Mouse (Mus musculus): ENCODE data around the gene Gm17617. TPM values are rescaled to one million over a fixed set of nuclear protein-coding genes. Genes with fewer than 3 reads are reported as not detected.

Gm17617 gene
- polyA plus RNA-seq, 1 experiment from 2014 or later = not detected

DNA sequence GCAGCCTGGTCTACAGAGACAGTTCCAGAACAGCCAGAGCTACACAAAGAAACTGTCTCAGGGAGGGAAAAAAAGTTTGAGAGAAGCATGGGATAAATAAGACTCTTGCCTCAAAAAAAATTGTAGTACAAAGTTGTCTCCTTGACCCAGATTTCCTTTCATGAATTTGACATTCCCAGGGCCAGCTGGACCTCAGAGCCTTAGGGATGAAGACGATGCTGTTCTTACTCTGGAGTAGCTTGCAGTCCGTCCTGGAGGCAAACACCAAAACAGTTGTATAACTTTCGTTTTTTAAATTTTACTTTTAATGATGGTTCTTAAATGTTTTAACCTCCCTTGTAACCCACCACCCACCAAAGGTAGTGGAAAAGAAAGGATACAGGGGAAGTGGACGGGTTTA lies 26.2 kb downstream of the Gm17617 start:
- no peaks in the 10 kb centered on the region for H3K27me3 ChIP-seq (ENCODE audit: control insufficient read depth, insufficient read depth, low read length)
- peaks cover 2% of the 10 kb centered on the region; the same call in 1 of the 2 replicates for H3K36me3 ChIP-seq (ENCODE audit: control insufficient read depth, insufficient read depth, low read length)
- no peak overlapping the region for H3K27ac ChIP-seq (replicated peaks; ENCODE audit: low read depth, low read length)
- 93% methylated on average over 4 of the region's 4 CpGs for WGBS
- ATAC-seq (ENCODE audit: insufficient number of reproducible peaks, low FRiP score, low TSS enrichment, low read depth) (no peak), DNase-seq (ENCODE audit: low spot score) (no peak)
- no peak overlapping the region for H3K4me3 ChIP-seq (ENCODE audit: low read depth, low read length)
- H3K9ac ChIP-seq (ENCODE audit: low read length) = no peak overlapping the region
- peaks cover 6% of the 10 kb centered on the region; the same call in 1 of the 2 replicates for H3K4me1 ChIP-seq (ENCODE audit: control insufficient read depth, insufficient read depth, low read length)
- no peaks in the 10 kb centered on the region for H3K9me3 ChIP-seq (ENCODE audit: control insufficient read depth, low read length)
- H3K4me2 ChIP-seq (ENCODE audit: low read depth, severe bottlenecking) = no peak overlapping the region

DNA sequence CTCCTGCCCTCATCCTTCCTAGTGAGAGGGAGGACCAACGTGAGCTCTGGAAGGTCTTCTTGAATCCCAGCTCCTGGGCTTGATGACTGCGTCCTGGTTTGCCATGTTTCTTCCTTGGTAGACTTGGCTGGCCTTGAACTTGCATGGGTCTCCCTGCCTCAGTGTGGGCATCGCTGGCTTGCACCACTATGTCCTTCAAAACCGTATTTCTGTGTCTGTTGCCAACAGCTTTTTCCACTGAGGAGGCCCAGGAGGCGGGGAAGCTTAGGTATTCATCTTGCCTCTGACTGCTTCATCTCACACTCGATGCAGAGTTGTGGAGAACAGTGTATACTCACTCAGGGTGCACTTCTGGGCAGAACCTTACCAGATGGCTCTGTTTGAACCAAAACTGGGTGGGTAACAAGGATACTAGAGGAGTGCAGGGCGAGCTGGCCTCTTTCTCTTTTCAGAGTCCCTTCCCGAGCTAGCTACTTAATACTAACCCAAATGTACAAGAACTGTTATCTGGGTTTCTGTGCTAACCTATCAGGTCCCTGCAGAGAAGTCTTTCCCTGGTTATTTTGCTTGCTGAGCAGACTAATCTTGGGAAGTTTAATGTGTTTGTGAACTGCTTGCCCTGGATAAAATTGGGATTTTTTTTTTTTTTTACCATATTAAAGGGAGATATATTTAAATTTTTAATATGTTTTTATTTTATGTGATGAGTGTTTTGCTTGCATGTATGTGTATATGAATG lies 27.2 kb downstream of the Gm17617 start:
- Histone ChIP-seq H3K4me3 (ENCODE audit: low read depth, low read length) (peak overlapping the region; percentile 45), H3K27ac (replicated peaks; ENCODE audit: low read depth, low read length) (no peak overlapping the region), H3K4me2 (ENCODE audit: low read depth, severe bottlenecking) (peak overlapping the region; percentile 69), H3K4me1 (ENCODE audit: control insufficient read depth, insufficient read depth, low read length) (peaks cover 6% of the 10 kb centered on the region; the same call in 1 of the 2 replicates), H3K27me3 (ENCODE audit: control insufficient read depth, insufficient read depth, low read length) (no peaks in the 10 kb centered on the region), H3K36me3 (ENCODE audit: control insufficient read depth, insufficient read depth, low read length) (peaks cover 2% of the 10 kb centered on the region; the same call in 1 of the 2 replicates), H3K9me3 (ENCODE audit: control insufficient read depth, low read length) (no peaks in the 10 kb centered on the region), H3K9ac (ENCODE audit: low read length) (peak overlapping the region; percentile 46)
- 19% methylated on average over 8 of the region's 8 CpGs for WGBS
- no peak for ATAC-seq (ENCODE audit: insufficient number of reproducible peaks, low FRiP score, low TSS enrichment, low read depth)
- peak; percentile 21 for DNase-seq (ENCODE audit: low spot score)

- peak within 1 kb of the TSS; percentile 45 for H3K4me3 ChIP-seq (ENCODE audit: low read depth, low read length)
Measured at GRCm38 (mm10) chr13:55105045-55105952, 28.0 kb downstream of the Gm17617 start, which contains the start of gene Zfp346. Zfp346 (plus strand) TSS chr13:55105311.

GRCm38 (mm10) chr13:55103351-55103750 lies 30.0 kb downstream of the Gm17617 start:
- H3K4me3 ChIP-seq (ENCODE audit: low read depth, low read length) = no peak overlapping the region
- no peak overlapping the region for H3K4me2 ChIP-seq (ENCODE audit: low read depth, severe bottlenecking)
- H3K36me3 ChIP-seq (ENCODE audit: control insufficient read depth, insufficient read depth, low read length) = peaks cover 2% of the 10 kb centered on the region; the same call in 1 of the 2 replicates
- no peak for DNase-seq (ENCODE audit: low spot score)
- no peaks in the 10 kb centered on the region for H3K9me3 ChIP-seq (ENCODE audit: control insufficient read depth, low read length)
- peaks cover 6% of the 10 kb centered on the region for H3K4me1 ChIP-seq (ENCODE audit: control insufficient read depth, insufficient read depth, low read length)
- H3K27ac ChIP-seq (replicated peaks; ENCODE audit: low read depth, low read length) = no peak overlapping the region
- ATAC-seq (ENCODE audit: insufficient number of reproducible peaks, low FRiP score, low TSS enrichment, low read depth) = no peak
- no peak overlapping the region for H3K9ac ChIP-seq (ENCODE audit: low read length)
- 80% methylated on average over 2 of the region's 2 CpGs for WGBS
- no peaks in the 10 kb centered on the region for H3K27me3 ChIP-seq (ENCODE audit: control insufficient read depth, insufficient read depth, low read length)

More at GRCm38 (mm10) chr13:55105045-55105952, 28.0 kb downstream of the Gm17617 start, which contains the start of gene Zfp346:
- H3K9ac ChIP-seq (ENCODE audit: low read length) = peak within 1 kb of the TSS; percentile 46
- no peaks in the 10 kb centered on the region for H3K9me3 ChIP-seq (ENCODE audit: control insufficient read depth, low read length)
- peaks cover 2% of the 10 kb centered on the region; the same call in 1 of the 2 replicates for H3K36me3 ChIP-seq (ENCODE audit: control insufficient read depth, insufficient read depth, low read length)
- H3K4me1 ChIP-seq (ENCODE audit: control insufficient read depth, insufficient read depth, low read length) = peaks cover 6% of the 10 kb centered on the region; the same call in 1 of the 2 replicates
- DNase-seq (ENCODE audit: low spot score) = peak; percentile 98
- peak within 1 kb of the TSS; percentile 69 for H3K4me2 ChIP-seq (ENCODE audit: low read depth, severe bottlenecking)
- no peaks in the 10 kb centered on the region for H3K27me3 ChIP-seq (ENCODE audit: control insufficient read depth, insufficient read depth, low read length)
- H3K27ac ChIP-seq (replicated peaks; ENCODE audit: low read depth, low read length) = peak within 1 kb of the TSS; percentile 43
- peak; percentile 92 for ATAC-seq (ENCODE audit: insufficient number of reproducible peaks, low FRiP score, low TSS enrichment, low read depth)
- under 1% methylated on average over 65 of the region's 66 CpGs for WGBS

DNA sequence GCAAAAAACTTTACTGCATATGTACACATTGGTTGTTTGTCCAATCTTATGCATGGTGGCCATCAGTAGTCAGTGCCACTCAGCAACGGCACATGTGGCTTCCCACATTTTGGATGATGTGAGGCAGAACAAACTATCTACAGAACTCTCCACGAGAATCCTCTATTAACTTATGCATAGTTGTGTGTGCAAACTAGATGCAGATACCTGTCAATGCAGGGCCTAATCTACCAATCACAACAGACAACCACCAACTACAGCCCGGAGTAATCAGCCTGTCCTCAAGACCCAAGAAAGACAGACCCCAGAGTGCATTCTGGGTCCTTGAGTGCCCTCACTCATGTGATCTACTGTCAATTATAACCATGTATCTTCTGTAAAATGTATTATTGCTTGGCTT lies 31.0 kb downstream of the Gm17617 start:
- Histone ChIP-seq H3K9me3 (ENCODE audit: control insufficient read depth, low read length) (no peaks in the 10 kb centered on the region), H3K4me2 (ENCODE audit: low read depth, severe bottlenecking) (no peak overlapping the region), H3K27me3 (ENCODE audit: control insufficient read depth, insufficient read depth, low read length) (no peaks in the 10 kb centered on the region), H3K9ac (ENCODE audit: low read length) (no peak overlapping the region), H3K36me3 (ENCODE audit: control insufficient read depth, insufficient read depth, low read length) (no peaks in the 10 kb centered on the region), H3K4me3 (ENCODE audit: low read depth, low read length) (no peak overlapping the region), H3K27ac (replicated peaks; ENCODE audit: low read depth, low read length) (no peak overlapping the region), H3K4me1 (ENCODE audit: control insufficient read depth, insufficient read depth, low read length) (peaks cover 6% of the 10 kb centered on the region)
- ATAC-seq (ENCODE audit: insufficient number of reproducible peaks, low FRiP score, low TSS enrichment, low read depth) = no peak
- WGBS = 93% methylated on average over 3 of the region's 3 CpGs
- peak; percentile 12 for DNase-seq (ENCODE audit: low spot score)

GRCm38 (mm10) chr13:55101627-55102026 lies 31.7 kb downstream of the Gm17617 start:
- H3K4me3 ChIP-seq (ENCODE audit: low read depth, low read length) = no peak overlapping the region
- peak; percentile 19 for DNase-seq (ENCODE audit: low spot score)
- 95% methylated on average over 11 of the region's 11 CpGs for WGBS
- no peak for ATAC-seq (ENCODE audit: insufficient number of reproducible peaks, low FRiP score, low TSS enrichment, low read depth)
- H3K27me3 ChIP-seq (ENCODE audit: control insufficient read depth, insufficient read depth, low read length) = no peaks in the 10 kb centered on the region
- H3K36me3 ChIP-seq (ENCODE audit: control insufficient read depth, insufficient read depth, low read length) = no peaks in the 10 kb centered on the region
- no peak overlapping the region for H3K4me2 ChIP-seq (ENCODE audit: low read depth, severe bottlenecking)
- peaks cover 6% of the 10 kb centered on the region for H3K4me1 ChIP-seq (ENCODE audit: control insufficient read depth, insufficient read depth, low read length)
- H3K9me3 ChIP-seq (ENCODE audit: control insufficient read depth, low read length) = no peaks in the 10 kb centered on the region
- no peak overlapping the region for H3K9ac ChIP-seq (ENCODE audit: low read length)
- H3K27ac ChIP-seq (replicated peaks; ENCODE audit: low read depth, low read length) = no peak overlapping the region

GRCm38 (mm10) chr13:55099726-55100478 lies 33.4 kb downstream of the Gm17617 start, which contains the start of gene Uimc1:
Uimc1 (minus strand) TSS chr13:55100300.
- no peaks in the 10 kb centered on the region for H3K9me3 ChIP-seq (ENCODE audit: control insufficient read depth, low read length)
- H3K4me1 ChIP-seq (ENCODE audit: control insufficient read depth, insufficient read depth, low read length) = no peaks in the 10 kb centered on the region; the same call in 1 of the 2 replicates
- H3K27ac ChIP-seq (replicated peaks; ENCODE audit: low read depth, low read length) = peak within 1 kb of the TSS; percentile 88
- peak within 1 kb of the TSS; percentile 92 for H3K9ac ChIP-seq (ENCODE audit: low read length)
- H3K36me3 ChIP-seq (ENCODE audit: control insufficient read depth, insufficient read depth, low read length) = no peaks in the 10 kb centered on the region
- DNase-seq (ENCODE audit: low spot score) (peak; percentile 90), ATAC-seq (ENCODE audit: insufficient number of reproducible peaks, low FRiP score, low TSS enrichment, low read depth) (peak; percentile 85)
- H3K27me3 ChIP-seq (ENCODE audit: control insufficient read depth, insufficient read depth, low read length) = no peaks in the 10 kb centered on the region
- WGBS = under 1% methylated on average over 58 of the region's 81 CpGs
- H3K4me3 ChIP-seq (ENCODE audit: low read depth, low read length) = peak within 1 kb of the TSS; percentile 77
- H3K4me2 ChIP-seq (ENCODE audit: low read depth, severe bottlenecking) = peak within 1 kb of the TSS; percentile 69

Measured in limb, embryonic 11.5 days (tissue).